Mouse (Mus musculus): ENCODE measurements around the gene Enox1.

DNA sequence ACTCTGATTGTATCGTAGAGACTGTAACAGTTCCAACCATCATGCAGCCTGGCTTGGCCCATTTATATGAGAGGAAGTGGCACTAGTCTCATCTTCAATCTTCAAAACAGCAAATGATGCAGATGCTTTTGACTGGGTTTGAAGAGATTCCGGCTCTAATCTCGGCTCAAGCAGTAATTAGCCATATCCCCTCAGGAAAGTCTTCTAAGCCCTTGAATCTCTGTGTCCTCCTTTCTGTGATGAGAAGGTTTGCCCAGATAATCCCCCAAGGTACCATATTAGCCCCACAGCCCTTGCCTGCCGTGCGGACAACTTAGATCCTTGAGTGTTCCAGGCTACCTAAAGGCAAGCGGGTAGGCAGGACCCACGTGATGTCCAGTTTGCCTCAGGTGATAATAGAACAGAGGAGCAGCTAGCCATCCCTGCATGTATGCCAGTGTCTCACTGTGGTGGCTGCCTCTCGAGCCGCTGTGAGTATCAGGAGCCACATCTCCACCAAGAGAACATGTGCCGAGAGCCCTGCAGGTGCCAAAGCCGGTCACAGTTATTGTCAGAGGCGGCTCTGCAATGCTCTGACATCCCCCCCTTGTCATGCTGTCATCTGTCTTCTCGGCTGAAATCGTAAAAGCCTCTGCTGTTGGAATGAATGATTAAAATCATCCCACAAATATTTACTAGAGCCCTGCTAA is 442.6 kb downstream of the Enox1 start:
- TF ChIP-seq CTCF (IDR thresholded peaks at IDR 0.05; ENCODE audit: low read depth, low read length) (no peak), POLR2A (IDR thresholded peaks at IDR 0.05; ENCODE audit: insufficient read depth, low read length) (no peak)

Measured in ES-Bruce4 (cell line).